Mouse (Mus musculus) cerebellum, postnatal 10 days (tissue): ENCODE results near the gene Xrcc4.
"Not testable (repeated sequence)": the region's sequence is repeated elsewhere in the genome, so short reads cannot be mapped to it uniquely, and the experiment has no call there.

Source experiments
- DNase-seq, 2 experiments: peaks; one replicate each; pipeline ENCODE4 v3.0.0; 2021; ENCODE audit warnings: mixed read lengths in 2 of 2

The Xrcc4 gene

DNA sequence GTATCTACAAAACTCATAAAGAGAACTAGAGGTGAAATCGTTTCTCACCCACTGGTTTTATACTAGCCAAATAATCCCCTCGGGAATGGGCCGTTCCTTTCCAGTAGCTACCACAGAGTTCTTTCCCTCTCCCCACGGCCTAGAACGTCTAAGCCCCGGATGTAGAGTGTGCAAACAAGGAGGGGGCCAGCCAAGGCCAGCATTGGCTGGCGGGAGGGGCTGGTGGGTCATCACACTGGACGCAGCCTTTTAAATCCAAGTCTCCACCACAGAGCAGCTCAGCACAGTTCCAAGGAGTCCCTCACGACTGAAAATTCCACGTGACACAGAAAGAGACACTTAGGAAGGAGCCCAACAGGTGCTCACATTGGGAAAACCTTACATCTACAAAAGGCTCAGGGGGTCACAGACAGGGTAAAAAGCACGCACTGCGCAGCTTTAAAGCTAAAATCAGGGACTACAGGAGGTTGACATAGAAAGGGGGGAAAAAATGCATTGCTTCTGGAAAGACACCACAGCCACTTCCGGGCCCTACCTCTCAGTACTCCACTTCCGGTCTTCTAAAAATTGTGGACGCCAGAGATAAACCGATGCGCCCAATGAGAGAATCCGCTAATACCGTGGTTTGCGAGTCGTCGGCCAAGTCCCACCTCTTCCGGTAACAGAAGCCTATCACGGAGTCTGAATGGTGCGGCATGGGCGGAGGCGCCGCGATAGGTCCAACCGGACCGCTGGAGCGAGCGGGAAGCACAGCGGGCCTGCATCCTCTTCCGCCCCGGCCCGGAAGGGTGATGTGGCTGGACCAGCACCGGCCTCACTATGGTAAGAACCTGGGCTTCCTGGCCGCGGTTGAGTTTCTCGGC is at the start of gene Xrcc4, which contains the start of gene Tmem167:
TSS of gene Xrcc4 (minus strand) at position 647 of the 863 bp plus-strand sequence.
TSS of gene Tmem167 (plus strand) at position 162 of the 863 bp plus-strand sequence.
- peak; percentile 97 to 98 for DNase-seq

DNA sequence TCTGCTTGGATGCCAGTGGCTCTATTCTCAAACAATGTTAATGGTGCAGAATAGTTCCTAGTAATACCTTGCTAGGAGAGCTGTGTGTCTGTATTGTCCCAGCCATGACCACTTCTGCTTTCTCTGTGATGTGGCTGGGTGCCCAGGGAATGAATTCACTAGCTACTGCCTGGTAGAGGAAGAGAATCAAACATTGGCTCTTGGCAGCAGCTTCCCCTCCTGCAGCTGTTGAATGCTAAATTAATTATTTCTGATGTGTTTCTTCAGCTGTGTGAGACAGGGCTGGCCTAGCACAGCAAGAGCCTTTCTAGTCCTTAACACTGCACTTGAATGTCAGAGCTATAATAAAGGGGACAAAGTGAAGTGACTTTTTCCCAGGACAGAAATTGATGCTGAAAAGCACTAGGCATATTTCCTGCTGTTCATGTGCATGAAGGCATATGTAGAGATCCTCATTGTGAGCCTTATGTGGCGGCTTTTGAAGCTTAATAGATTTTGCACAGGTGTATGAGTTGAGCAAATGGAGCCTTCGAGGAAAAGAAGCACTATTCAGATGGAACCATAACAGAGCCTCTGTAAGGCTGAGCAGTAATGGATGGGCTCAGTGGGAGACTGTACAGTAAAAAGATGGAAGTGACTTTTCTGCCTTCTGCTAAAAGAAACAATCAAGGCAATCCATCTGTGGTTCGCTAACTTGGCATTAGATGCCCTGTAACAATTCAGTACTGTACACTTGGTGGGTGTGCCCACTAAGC is 46.9 kb upstream of the Xrcc4 start:
- DNase-seq = peak; percentile 85 to 90

DNA sequence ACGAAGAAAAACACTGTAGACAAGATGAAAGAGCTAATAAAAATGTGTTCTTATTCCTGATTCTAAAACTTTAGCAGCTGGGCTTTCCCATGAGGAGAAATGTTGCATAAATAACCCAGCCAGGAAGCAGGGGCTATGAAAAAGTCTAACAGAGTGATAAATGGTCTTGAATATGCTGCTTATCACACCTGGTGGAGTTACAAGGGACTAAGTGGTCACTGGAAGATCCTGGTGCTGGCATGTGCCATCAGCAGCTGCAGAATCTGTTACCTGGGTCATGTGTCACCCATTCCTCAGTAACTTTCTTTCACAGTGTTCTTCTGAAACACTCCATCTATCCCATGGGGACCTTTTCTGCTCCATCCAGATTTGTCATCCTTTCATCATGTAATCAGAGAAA is 22.3 kb upstream of the Xrcc4 start:
- no peak for DNase-seq

DNA sequence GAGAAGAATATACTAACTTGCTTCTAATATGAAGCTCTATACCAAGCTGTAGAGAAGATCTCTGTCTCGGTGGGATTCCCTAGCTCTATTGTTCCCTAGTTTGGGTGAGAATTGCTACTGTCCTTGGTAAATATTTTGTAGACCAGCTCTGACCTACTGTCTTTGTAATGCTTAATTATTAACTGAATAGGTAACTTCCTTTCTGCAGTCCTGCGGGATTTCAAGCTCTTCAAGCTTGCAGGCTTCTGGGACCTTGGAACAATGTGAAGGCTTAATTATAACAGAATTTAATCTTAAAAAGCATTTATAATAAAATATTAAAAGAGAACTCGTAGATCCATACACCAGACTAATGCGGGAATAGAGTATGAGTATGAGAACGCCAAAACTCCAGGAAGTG is 19.3 kb upstream of the Xrcc4 start:
- not testable (repeated sequence) for DNase-seq

DNA sequence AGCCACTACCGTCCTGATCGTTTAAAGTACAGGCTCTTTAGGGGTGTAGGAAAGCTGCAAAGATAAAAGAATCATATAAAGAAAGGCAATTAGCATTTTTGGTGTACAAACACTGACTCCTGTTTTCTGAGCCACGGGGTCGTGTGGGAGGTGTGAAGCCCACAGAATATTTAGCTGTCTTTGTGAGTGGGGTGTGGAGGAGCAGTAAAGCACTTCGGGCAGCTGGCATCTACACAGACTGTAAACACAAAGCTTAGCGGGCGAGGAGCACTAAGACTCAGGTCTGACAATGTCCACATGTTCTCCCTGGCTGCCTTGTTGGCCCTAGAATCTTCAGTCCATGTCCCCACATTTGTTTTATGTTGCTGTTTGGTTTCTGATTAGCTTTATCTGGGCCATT is 16.7 kb upstream of the Xrcc4 start:
- no peak for DNase-seq

DNA sequence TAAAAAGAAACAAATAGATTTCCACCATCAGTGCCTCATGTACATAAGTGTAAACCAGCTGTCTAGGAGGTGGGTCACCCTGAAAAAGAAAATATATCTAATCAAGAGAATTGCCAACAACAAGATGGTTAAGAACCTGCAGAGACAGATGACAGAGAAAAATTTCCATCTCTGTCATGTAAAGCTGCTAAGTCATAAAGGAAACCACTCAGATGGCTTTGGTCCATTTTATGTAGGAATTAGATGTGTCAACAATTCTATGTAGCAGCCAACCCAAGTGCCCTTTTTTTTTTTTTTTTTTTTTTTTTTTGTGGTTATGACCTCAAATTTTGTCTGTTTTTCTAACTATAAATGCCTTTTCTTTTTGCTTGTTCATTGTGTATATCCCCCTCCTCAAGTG is 12.1 kb upstream of the Xrcc4 start:
- DNase-seq = no peak

DNA sequence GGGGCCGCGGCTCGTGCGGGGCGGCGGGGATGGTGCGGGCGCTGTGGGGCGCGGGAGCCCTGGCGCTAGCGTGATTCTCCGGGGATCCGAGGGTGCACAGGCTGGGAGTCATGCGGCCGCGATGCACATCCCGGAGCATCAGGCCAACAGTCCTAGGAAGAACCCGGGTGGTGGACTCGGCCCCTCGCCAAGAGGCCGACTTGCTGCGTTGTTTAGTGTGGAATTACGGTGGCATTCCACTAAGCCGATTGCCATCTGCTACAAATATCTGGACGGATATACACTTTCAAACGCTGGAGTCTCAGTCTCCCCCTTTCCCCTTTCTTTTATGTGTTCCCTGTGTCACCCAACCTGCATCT is 396 bp upstream of the Xrcc4 start:
- DNase-seq = no peak

DNA sequence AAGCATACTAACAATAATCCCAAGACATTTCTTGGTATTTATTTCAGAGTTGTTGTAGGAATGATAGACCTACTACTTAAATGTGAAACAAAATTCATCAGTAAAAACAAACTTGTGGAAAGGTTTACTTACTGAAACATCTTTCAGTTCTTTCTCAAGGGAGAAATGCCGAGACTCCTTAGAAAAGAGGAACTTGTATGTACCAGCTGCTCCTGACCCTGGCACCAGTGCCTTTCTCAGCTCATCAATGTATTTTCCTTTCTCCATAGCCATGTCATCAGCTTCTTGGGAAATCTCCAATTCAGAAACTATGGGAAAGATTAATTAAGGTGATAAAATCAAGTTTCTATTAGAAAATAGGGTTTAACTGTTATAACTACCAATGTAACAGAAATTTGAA is 27.5 kb downstream of the Xrcc4 start:
- DNase-seq = no peak

DNA sequence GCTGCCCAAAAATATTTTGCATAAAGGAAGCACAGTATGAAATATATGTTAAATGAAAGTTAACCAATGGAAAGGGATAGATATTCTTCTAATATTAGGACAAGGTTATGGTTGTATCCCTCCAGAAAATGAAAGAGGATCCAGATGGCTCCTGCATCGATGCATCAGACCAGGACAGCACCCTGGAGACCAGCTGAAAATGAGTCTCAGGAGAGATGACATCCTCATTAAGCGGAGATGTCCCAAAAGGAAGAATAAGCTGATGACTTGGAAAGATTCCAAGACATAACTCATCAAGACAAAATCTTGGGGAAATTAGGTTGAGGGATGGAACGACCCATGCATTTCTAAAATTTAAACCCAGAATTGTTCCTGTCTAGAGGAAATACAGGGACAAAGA is 37.0 kb downstream of the Xrcc4 start:
- DNase-seq = no peak

DNA sequence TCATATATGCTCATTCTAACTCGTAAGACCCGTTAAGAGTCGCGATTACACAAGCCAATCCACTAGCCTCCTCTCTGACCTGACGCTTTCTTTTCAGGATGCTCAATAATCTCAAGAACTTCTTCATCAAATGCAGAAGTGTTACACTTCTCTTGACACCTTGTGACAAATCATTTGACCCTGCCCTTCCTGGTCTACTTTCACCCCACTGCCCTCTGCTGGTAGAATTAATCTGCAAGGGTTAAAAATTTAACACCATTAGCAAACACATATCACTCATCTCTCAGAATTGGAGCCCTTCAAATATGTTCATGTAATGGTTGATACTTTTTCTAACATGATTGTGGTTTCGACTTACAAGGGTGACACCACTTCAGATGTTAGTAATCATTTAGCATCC is 37.7 kb downstream of the Xrcc4 start:
- peak; percentile 31 to 46 for DNase-seq

DNA sequence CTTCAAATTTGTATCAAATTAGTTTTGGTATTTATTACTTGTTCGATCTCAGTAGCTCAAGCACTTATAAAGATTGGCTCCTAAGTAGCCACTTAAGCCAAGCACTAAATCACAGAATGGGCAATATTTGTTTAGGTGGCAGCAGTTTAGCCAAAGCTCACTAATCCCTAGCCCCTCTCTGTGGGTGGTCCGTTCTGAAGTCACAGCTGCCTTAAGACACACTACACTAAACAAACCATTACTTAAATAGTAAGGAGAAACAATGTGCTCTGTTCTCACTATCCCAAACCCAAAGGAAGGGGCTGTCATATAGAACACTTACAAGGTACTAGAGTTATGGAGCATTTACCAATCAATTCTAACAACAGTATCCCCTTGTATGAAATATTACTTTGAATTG is 49.8 kb downstream of the Xrcc4 start:
- DNase-seq = peak; percentile 16 to 28

GRCm38 (mm10) chr13:90032977-90033376 is 56.4 kb downstream of the Xrcc4 start:
- DNase-seq = no peak

GRCm38 (mm10) chr13:90032523-90032922 is 56.9 kb downstream of the Xrcc4 start:
- no peak for DNase-seq

- peak; percentile 40 to 58 for DNase-seq
Observed at GRCm38 (mm10) chr13:90030911-90031310, 58.5 kb downstream of the Xrcc4 start.

DNA sequence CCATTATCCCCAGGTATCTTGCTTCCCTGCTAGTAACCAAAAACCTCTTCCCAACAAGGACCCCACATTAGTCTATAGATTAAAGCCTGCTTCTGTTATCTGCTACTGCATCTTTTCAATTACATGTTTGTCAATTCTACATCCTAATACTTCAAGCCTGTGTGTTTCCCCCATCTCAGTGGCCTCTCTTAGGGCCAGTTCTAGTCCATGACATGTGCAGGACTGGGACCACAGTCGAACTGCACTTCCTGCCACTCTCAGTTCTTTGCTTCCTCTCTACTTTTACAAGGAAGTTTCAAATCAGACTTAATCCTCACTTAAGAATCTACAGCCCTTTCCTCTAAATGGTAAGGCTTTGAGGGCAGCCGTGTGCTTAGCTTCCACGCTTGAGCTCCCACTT is 76.8 kb downstream of the Xrcc4 start:
- no peak for DNase-seq

DNA sequence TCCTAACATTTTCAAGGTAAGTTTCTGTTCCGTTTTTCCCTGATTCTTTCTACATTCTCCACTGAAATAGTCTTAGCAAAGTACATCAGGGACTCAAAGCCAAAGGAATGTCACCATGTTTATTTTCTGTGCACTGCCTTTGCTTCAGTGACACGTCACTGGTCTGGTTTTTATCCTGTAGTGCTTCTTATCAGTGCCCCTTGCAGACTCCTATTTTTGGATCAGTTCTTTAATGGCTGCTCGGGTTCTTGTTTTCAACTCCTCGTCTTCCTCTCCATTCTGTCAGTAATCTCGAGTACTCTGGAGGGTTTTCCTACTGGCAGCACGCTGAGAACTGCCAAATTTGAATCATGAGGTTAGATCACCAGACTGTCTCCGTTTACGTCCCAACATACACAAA is 77.2 kb downstream of the Xrcc4 start:
- DNase-seq = no peak

DNA sequence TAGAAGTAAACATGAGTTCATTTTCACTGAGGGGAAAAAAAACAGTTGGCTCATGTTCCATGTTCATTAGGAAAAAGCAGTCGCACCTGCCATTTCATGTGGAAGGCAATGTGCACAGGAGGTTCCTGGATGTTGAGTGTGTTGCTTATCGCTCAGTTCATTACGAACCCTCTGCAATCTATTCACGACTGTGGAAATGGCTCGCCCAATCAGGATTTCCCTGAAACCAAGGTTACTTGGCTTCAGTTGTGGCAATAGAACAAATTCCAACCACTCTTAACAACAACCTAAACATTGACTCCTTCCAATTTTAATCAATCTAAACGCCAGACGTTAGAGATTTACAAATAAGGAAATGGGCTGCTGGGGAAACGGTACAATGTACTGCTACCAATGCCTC is 78.3 kb downstream of the Xrcc4 start:
- peak; percentile 40 to 41 for DNase-seq

GRCm38 (mm10) chr13:90009786-90010185 is 79.6 kb downstream of the Xrcc4 start:
- no peak for DNase-seq

DNA sequence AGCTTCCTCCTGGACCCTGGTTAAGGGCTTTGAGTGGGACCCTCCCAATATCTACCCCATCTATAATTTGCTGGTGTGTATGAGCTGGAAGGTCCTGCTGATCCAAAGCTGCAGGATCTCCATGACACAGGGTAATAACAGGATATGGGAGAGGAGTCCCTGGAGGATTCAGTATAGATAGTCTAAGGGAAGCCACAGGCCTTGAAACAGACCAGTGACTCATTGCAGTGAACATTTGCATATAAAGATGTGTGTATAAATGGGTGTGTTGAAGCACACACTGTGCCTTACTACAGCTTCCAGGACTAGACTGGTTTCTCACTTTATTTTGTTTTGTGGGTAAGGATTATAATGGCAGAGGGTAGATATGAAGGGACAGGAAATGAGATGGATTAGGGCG is 83.8 kb downstream of the Xrcc4 start:
- DNase-seq = no peak

DNA sequence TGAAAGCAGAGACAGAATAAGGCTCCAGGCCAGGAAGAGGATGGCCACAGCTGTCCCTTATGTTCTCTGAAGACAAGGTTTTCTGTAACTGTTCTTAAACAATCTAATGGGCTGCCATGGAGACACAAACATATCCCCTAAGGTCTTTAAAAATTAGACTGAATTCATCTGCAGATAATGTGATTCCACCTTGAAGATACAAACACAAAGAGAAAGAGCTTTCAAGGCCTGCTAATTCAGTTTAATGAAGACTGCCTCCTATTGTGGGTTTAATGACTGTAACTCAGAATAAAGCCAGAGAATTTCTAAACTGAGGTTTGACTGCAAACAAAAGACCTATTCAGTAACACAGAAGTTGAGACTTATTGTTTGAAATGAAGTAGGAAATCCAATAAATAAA is 91.9 kb downstream of the Xrcc4 start:
- DNase-seq = no peak

DNA sequence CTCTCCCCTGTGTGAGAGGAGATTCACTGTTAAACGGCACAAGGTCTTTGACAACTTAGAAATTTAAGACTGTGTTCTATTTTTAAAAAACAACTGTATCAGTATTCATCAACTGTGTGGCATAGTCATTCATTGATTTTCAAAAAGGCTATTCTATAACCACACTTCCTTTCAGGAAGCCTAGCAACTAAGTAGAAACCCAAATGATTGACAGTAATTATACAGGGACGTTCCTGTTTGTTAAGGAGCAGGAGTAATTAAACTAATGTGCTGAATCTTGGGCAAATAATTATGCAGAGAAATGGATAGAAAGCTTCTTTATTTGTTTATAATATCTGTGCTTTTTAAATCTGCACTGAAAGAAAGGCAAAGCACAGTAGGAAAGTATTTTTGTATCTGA is 103.3 kb downstream of the Xrcc4 start:
- no peak for DNase-seq

- no peak for DNase-seq
Observed at GRCm38 (mm10) chr13:89970940-89971339, 118.5 kb downstream of the Xrcc4 start.

- peak; percentile 12 to 21 for DNase-seq
Observed at GRCm38 (mm10) chr13:89968671-89969070, 120.7 kb downstream of the Xrcc4 start.

DNA sequence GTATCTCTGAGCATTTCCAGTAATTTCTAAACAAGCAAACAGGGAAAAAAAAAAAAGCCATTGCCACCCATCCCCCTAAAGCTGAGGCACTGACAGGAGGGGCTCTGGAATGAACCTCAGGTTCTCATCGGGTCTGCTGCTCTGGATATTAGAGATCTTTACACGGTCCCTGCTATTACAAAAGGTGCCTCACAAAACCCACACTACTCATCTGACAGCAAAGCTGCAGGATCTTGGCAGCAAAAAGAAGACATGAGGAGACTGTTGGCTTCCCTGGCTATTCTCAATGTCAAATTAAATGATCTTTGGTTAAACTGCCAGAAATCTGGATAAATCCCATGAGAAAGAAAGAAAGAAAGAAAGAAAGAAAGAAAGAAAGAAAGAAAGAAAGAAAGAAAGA is 145.1 kb downstream of the Xrcc4 start:
- DNase-seq = peak; percentile 59 to 61
